Mouse (Mus musculus) brain, embryonic 14.5 days (tissue): ENCODE data around the gene Flnc.

Source experiments
- CTCF ChIP-seq: fragments of 200-500 bp; IDR thresholded peaks from 2 replicates; pipeline ENCODE4 v1.5.1; 2012; ENCODE audit warnings: inconsistent platforms, mild to moderate bottlenecking, moderate library complexity, borderline replicate concordance; ENCODE audit not compliant: insufficient read depth, insufficient read length; ENCODE audit errors: extremely low read depth
- POLR2A ChIP-seq: fragments of 200-500 bp; IDR thresholded peaks from 2 replicates; pipeline ENCODE4 v1.6.1; 2012; ENCODE audit warnings: mild to moderate bottlenecking, inconsistent platforms, borderline replicate concordance; ENCODE audit not compliant: poor library complexity, insufficient read depth, insufficient read length, severe bottlenecking; ENCODE audit errors: extremely low read depth

DNA sequence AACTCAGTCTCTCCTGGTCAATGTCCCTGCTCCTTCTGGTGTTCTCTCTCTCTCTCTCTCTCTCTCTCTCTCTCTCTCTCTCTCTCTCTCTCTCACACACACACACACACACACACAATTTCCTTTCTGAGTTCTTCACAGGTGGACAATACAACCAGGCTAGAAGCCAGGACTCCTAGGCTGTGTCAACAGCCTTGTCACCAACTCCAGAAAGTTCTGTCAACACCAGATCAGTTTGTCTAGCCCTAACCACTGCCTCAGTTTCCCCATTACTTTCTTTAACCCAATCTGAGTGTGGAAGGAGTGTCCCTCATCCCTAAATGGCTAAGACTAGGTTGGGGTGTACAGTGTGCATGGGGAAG is 399 bp upstream of the Flnc start:
- TF ChIP-seq CTCF (no peak), POLR2A (no peak)
